Mouse (Mus musculus): ENCODE data around the gene Cep128.
"Not testable (repeated sequence)": the region's sequence is repeated elsewhere in the genome, so short reads cannot be mapped to it uniquely, and the experiment has no call there.

Gene Cep128

DNA sequence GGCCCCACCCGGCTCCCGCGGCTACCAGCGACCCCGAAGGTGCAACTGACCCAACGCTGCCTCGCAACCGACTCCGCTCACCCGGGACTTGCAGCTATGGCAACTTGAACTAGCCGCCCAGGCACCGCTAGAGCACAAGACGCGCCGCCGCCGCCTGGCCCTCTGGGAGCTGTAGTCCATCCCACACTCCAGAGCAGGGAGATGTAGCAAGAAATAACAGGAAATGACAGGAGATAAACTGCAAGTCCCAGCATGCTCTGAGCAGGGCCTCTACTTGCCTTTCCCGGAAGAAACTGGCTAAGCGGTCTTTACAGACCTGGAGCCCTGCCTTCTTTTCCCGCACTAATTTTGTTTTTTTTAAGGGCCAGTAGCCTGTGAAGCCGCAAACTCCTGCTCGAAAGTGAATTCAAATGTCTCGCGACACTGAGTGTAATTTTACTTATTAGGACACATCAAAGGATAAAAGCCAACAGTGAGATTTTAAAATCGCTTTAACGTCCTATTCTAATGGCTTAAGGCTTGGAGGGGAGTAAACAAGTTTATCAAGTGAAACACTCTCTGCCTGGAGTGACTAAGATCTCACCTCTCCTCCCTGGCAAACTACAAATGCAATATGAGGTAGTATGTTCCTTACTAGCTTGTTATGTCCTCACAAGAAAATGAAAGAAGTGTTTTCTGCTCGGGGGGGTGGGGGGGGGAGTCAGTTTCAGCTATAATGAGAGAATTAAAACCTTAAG lies at the start of gene Cep128, which contains the start of gene Tshr:
Cep128 (minus strand) TSS at position 129 of the 737 bp plus-strand sequence.
Tshr (plus strand) TSS at position 283 of the 737 bp plus-strand sequence.
- peak; percentile 91 for DNase-seq

DNA sequence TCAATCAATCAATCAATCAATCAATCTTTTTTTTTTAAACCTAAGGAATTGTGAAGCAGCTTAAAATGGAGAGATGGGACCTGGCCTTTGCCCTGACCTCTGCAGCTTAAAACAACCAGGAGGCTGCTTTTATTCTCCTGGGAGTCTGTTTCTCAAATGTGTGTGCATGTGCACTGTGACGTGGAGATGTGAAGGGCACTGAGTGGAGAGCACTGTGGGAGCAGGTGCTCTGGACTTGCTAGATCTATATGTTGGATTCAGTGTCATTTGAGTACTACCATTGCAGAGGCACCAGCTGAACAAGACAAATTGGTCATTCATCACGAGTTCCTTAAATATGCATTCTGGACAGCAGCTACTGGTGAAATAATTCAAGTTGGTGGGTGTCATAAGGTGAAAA lies 42.9 kb upstream of the Cep128 start:
- DNase-seq = no peak

DNA sequence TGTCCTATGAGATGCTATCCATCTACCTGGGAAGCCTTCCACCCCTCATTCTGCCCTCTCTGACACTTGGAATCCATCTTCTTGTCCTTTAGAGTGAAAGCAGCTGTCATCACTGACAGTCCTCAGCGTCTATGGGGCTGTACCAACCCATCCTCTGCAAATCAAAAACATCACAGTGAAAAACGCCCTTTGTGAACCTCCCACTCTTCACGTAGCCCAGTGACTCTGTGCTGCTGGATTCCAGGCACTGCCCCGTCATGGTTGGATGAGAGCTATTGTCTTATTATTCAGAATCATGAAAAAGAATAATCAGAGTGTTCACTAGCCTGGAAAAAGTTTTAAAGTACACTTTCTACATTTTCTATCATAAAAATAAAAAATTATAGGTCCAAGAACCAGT lies 42.3 kb upstream of the Cep128 start:
- DNase-seq = no peak

DNA sequence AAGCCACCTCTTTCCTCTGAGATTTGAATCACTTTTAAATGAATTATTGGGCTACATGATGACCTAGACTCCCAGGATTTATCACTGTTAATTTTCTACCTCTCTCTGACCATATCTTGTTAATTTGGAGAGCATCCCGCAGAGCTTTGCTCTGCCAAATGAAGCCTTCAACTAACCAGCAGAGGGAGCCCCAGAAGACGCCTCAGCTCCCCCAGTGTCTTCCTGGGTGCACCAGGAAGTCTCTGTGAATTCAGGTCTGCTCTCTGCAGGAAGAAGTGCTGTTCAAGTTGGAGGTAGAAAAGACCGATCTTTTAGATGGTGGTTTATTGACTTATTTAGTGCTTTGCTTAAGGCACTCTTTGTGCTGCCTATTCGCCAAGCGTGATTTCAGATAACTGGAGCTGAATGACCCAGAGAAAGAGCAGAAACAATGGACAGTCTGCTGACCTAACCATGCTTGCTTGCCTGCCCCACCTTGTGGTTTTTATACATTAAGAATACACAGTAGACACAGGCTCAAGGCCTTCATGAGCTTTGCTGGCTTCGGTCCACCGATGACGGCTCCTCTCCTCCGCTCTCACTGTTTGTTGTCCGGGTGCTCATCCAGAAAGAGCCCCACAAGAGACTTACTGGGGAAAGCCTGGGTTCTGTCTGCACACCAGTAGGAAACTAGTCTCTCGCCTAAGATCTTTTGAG lies 39.1 kb upstream of the Cep128 start:
- DNase-seq = no peak

DNA sequence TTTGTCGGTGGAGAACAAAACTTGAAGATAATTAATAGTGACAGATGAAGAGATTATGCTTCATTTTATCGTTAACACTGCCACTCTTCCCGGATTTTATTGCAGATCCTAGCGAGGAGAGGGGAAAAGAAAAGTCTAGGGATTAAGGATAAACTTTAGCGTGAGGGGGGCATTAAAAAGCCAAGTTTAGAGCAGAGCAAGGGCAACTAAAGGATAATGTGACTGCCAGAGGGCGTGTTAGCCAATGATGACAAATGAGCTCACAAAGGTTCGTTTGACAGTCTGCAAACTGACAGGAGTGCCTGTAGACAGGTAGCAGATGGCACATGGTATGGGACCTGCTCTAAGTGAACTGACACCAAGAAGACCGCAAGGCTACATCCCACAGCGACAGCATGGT lies 37.1 kb upstream of the Cep128 start:
- no peak for DNase-seq

DNA sequence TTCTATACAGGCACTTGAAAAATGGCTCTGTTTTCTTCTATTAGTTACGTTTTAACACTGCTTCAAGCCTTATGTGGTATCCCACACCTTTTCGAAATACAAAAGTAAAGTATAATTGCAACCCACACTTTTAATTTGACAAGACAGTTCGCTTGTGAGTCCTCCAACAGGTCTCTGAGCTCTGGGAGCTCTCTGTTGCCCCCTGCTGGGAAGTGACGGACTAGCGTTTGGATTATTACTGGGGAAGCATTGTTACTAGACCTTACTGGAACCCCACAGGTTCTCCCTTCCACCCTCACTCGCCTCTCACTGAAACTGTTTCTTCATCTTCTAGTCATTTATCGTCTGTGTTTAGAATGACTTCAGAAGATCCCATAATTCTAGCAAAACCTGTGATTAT lies 34.6 kb upstream of the Cep128 start:
- peak; percentile 74 for DNase-seq

DNA sequence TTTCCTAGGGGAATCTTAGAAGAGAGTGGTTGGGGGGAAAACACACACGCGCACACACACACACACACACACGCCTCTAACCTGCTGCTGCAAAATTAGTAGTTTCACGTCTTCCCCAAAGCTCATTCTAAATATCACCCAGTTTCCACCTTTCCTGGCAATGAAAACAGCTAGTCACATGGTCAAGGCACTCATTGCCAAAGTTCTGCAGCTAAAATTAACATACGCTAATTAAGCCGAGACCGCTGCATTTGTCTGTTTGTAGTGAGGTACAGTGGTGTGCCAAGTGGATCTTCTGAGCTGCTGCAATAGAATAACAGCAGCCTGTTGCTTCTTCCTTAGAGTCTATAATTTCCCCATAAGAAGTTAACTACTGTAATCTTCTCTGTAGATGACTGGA lies 32.6 kb upstream of the Cep128 start:
- no peak for DNase-seq

DNA sequence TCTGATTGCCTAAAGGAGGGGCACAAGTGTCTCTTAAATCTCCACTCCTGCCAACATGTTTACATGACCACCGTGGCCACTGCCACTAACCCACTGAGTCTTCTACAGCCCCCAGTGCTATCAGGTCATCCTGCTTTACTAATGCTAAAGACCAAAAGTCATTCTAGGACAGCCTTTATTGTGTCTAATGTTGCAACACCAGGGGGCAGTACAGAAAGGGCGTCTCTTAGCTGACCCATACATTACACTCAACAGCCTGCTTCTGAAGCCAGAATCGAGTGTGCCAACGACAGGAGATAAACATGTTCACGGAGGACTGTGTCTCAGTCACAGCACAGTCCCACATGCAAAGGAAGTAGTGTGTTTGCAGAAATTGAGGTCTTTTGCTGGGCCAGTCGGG lies 30.9 kb upstream of the Cep128 start:
- no peak for DNase-seq

DNA sequence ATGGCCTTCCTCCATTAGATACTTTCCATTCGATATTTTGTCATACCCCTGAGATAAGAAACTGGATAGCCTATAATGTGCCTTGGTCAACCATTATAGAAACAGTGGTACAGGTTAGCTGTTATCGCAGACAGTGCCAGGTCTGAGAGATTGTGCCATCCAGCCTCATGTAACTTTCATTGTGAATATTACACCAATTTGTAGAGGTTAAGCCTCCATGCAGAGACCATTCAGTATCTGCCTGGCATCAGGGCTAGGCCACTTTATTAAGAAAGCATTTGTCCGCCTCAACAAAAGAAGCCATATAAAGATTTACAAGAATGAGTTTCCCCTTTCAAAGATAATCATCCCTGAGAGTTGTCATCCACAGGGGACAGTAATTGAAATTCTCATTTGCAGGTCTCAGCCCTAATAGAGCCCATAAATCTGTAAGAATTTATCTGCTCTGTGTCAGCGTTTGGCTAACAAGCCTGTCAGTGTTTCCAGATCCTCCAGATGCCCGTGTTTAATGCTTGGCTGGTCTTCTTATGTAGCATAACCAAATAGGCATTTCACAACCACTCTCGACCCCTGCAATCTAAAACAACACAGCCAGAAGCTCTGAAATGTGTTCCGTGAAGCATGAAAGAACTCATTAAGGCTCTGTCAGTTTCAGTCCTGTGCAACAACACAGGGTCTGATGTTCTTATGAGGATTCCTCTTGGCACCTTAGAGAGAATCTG lies 28.4 kb upstream of the Cep128 start:
- DNase-seq = no peak

DNA sequence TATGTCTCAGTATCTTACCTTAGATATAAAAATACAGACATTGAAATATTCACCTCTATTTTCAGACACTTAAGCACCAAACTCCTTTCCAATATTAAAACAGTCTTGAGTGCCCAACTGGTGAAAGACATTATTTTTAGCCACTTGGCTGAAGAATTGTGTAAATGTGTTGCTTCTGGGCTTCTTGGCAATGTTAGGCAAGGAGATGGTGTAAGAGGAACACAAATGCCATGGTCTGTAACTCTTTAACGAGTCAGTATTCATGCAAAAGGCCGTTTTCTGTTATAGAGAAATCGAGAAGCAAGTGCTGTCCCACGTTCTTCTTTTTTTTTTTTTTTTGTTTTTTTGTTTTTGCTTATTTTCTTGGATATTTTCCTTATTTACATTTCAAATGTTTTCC lies 26.1 kb upstream of the Cep128 start:
- DNase-seq = no peak

DNA sequence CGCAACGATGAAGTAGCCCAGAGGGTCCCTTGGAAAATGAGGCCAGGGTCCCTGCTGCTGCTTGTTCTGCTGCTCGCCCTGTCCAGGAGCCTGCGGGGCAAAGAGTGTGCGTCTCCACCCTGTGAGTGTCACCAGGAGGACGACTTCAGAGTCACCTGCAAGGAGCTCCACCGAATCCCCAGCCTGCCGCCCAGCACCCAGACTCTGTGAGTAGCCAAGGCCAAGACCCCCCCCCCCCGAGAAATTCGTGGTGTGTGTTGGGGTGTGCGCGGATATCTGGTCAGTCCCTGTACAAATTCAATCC lies 16.8 kb upstream of the Cep128 start:
- DNase-seq = no peak

DNA sequence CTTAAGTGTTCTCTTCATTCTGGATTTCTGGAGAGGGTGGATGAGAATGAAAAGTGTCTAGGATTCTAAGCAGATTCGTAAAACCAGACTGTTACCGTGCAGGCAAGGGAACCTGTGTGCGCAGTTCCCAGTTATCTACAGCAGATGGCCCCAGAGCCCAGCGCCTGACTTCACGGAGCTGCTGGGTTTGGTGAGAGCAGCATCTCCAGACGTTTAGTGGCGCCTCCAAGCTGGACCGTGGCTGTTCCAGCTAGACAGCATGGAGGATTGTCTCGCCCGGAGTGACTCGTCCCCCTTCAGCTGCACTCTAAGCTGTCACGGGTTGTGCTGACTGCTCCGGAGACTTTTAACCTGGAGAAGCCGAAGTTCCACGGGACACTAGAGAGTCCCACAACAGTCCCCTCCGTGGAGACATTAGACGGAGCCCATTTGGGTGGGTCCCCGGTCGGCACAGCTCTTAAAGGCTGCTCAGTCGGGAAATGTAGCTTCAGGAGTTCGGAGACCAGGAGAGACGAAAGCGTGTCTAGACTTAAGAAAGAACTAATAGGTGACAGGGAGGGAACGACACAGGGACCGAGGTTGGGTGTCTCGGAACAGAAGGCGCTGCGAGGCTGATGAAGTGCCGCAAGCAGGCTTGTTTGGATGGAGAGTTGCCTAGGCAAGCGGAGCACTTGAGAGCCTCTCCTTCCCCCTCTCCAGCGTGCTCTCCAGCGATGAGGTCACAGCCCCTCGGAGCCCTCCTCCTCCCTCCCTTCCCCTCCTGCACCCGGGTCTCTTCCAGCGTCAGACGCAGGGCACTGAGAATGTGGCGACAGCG lies 16.2 kb upstream of the Cep128 start:
- DNase-seq = peak; percentile 76

DNA sequence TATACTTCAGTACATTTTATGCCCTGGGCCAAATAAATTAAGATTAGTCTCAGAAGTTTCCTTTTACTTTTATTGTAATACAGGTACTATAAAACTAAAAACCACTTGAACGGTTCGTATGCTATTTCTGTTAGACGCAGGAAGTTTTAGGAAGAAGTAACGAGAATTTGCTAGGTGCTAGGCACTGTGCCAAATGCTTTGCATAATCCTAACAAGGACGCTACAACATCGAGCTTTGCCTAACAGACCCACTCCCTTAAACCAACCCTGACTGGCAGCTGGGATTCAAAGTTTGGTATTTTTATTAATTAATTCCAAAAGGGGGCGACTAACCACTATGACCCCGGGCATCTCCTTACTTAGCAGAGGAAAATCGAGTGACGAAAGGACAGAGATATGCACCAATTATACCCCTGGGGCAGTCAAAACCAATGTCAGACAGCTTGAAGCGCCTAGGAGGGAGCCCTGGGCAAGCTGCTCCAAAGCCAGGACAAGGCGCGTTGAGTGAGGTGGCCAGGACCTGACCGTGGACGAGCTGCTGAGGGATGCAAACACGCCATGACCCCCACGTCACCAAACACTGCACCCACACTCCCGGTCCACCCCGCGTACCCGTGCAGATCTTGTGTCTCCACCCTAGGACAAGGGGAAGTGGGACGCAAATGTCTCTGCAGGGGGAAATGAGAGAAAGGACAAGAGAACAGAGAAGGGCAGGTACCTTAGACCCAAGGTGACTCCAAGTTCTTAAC lies 519 bp downstream of the Cep128 start:
- DNase-seq = peak; percentile 5

DNA sequence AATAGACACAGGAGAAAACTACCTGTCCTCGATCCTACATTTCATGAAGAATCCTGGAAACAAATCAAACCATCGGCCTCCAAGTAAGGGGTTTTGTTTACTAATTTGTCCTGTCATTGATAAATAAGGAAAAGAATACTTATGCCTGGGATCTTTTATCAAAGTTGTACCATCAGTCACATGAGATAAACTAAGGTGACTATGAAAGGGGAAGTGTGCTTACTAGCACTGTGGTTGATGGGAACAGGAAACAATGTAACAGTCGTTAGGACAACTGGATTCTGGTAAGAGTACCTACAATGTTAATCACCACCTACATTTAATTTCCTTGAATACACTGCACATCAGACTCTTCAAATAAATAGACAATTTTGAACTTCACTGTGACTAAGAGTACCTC lies 15.0 kb downstream of the Cep128 start:
- no peak for DNase-seq

DNA sequence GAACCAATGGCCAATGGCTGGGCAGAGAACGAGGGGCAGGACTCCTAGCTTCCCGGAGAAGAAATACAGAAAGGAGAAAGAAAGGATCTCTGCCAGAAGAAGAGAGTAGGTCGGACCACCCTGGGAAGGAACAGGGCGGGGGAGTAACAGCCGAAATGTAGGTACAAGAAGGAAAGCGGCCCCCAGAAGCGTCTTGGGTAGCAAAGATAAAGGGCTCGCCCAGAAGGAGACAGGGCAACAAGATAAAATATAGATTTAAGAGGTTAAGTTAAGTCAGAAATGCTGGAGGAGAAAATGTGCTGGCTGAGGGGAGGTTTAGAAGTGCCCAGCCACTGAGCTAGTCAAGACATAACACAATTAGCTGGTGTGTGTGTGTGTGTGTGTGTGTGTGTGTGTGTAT lies 30.4 kb downstream of the Cep128 start:
- DNase-seq = no peak

DNA sequence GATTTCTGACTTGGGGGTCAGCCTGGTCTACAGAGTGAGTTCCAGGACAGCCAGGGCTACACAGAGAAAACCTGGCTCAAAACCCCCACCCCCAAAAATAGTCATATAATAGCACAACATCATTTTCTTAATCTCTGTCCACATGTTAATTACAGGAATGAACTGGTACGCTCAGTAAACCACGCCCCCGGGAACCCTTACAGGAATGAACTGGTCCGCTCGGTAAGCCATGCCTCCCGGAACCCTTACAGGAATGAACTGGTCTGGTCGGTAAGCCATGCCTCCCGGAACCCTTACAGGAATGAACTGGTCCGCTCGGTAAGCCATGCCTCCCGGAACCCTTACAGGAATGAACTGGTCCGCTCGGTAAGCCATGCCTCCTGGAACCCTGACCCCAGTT lies 45.6 kb downstream of the Cep128 start:
- not testable (repeated sequence) for DNase-seq

DNA sequence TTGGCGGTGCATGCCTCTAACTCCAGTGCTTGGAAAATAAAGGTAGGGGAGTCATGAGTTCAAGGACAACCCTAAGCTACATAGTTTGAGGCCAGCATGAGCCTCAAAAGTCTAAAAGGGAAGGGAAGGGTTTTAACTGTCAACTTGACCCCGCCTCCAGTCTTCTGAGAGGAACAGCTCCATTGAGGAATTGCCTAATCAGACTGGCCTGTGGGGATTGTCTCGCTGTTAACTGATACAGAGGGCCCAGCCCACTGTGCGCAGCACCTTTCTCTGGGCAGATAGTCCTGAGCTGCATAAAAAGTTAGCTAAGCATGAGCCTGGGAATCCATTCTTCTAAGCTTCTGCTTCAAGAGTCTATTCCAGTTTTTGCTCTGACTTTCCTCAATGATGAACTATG lies 56.7 kb downstream of the Cep128 start:
- DNase-seq = no peak

DNA sequence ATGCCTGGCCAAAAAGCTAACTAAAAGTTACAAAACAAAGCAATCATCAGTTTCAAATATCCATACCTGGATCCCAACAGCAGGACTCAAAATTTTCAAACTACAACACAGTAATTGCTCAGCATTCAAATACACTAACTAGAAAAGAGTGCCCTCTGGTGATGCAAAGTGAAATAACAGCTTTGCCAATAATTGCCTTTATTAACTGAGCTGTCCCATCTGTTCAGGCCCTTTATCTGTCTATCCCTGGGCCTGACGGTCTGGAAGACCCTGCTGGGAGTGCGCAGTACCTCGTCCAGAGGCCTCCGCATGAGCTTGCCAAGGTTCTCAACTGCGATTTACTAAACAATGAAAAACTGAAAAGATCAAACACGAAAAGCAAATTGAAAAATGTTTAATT lies 58.1 kb downstream of the Cep128 start:
- DNase-seq = no peak

DNA sequence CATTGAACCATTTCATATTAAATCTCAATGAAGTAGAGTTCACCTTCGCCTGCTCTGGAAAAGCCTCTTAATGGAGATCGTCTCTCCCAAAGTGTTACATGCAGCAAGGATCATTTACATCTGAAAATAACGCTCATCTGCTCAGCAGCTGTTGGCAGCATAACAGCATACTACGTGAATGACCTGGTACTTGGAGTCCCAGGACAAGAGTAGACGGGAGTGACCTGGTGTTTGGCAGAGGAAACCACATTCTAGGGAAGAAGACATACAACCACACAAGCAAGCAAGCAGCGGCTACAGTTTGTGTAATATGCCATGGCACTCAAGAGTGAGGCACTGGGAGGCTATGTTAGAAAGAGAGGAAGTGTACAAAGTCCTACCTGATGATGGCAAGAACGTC lies 69.2 kb downstream of the Cep128 start:
- no peak for DNase-seq

DNA sequence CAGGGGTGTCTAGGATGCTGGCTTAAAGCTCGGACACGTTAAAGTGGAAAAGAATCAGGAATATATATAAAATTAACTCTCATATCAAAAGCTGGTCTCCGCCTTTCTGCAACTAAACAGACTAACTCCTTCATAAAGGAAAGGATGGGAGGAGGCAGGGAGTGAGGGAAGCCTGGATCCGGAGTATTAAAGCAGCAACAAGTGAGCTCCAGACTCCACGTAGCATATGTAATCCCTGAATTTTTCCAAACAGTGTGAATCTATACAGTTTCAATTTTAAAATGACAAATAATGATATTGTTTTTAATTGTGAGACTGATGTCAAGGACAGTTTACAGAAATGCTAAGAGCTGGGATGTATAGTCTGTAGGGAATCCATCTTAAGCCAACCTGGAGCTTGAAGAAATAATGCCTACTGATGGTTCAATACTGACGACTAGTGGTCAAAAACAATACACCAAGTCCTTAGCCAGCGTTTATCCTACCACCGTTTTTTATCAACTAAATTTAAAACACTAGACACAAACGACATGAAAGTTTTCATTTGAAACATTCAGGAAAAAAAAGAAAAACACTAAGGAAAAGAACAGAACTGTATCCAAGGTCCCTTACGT lies 70.1 kb downstream of the Cep128 start:
- DNase-seq = no peak

DNA sequence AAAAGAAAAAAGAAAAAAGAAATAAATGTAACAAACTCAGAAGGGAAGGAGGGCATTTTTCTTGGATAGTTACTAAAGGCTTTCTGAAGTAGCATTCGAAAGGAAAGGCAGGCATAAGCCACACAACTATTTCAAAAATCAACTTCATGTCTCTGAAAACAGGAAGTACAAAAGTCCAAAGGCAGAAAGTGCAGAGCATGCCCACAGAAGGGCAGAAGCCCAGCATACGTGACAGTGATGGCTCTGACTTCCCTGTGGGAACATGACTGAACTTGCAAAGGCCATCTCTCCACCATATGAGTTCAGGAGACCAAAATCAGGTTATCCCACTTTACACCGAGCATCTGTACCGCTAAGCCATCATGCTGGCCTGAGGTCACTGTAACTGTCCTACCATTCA lies 71.6 kb downstream of the Cep128 start:
- DNase-seq = no peak

DNA sequence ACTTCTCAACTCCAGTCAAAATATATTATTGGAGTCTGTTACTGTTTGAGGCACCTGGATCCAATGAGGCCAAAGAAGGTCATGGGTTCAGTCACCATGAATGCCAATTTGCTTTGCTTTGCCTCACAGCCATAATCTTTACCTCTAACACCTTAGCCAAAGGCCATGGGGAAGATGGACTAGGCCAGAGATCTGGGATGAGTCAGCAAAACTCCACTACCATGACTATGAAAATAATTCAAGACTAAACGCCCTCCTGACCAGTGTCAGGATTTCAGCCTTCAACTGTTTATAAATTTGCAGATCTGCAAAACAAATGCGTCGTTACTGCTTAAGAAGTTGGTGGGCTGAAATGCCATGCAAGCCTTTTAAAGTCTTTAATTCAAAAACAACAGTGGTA lies 76.5 kb downstream of the Cep128 start:
- DNase-seq = no peak

All from kidney, adult 18-20 months (tissue).